Mouse (Mus musculus): Measurements from ENCODE around the gene Zfp948. TPM values are rescaled to one million over a fixed set of nuclear protein-coding genes. Genes with fewer than 3 reads are reported as not detected.
A peak's percentile ranks its signal among the peaks of the same experiment; 100 is the strongest.

Gene Zfp948
- polyA plus RNA-seq, 1 experiment: 13.2 TPM

GRCm38 (mm10) chr17:21536676-21537075, 30.1 kb upstream of the Zfp948 start:
- no peaks in the 10 kb centered on the region for H3K27me3 ChIP-seq (ENCODE audit: control insufficient read depth, insufficient read depth, low read length, poor library complexity, severe bottlenecking)
- H3K4me1 ChIP-seq (ENCODE audit: control insufficient read depth, insufficient read depth, low read length): no peaks in the 10 kb centered on the region
- peak overlapping the region; percentile 59 for H3K9ac ChIP-seq (ENCODE audit: low read depth, poor library complexity, severe bottlenecking)
- no peak overlapping the region for H3K27ac ChIP-seq (ENCODE audit: insufficient read depth, low read length)
- TF ChIP-seq CTCF (IDR thresholded peaks at IDR 0.05; ENCODE audit: low read depth, low read length) (no peak), POLR2A (IDR thresholded peaks at IDR 0.05; ENCODE audit: insufficient read depth, low read length) (no peak), EP300 (IDR thresholded peaks at IDR 0.05; ENCODE audit: insufficient read depth, low read depth, low read length) (no peak)
- H3K9me3 ChIP-seq (replicated peaks; ENCODE audit: control insufficient read depth, insufficient read depth, low read length, poor library complexity, severe bottlenecking): no peaks in the 10 kb centered on the region
- H3K36me3 ChIP-seq (ENCODE audit: control insufficient read depth, insufficient read depth, low read length, poor library complexity, severe bottlenecking): no peaks in the 10 kb centered on the region
- no peak overlapping the region for H3K4me3 ChIP-seq (ENCODE audit: low read depth, low read length)

DNA sequence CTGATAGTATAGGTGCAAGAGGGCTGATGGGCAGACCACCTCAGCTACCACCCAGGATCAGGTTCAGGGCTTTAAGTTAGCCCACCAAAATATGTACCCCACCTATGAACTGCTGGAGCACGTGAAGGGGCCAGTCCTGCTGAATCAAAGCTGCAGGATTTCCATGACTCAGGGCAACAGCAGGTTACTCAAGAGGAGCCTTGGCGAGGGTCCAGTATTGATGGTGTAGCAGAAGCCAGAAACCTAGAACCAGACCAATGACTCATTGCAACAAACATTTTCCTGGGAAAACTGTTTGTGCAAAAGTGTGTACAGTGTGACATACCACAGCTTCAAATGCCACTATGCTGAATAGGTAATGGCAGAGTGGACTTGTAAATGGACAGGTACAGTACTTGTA, 9.0 kb upstream of the Zfp948 start:
- Histone ChIP-seq H3K9ac (ENCODE audit: low read depth, poor library complexity, severe bottlenecking) (no peak overlapping the region), H3K9me3 (replicated peaks; ENCODE audit: control insufficient read depth, insufficient read depth, low read length, poor library complexity, severe bottlenecking) (no peaks in the 10 kb centered on the region), H3K27ac (ENCODE audit: insufficient read depth, low read length) (no peak overlapping the region), H3K27me3 (ENCODE audit: control insufficient read depth, insufficient read depth, low read length, poor library complexity, severe bottlenecking) (no peaks in the 10 kb centered on the region), H3K36me3 (ENCODE audit: control insufficient read depth, insufficient read depth, low read length, poor library complexity, severe bottlenecking) (no peaks in the 10 kb centered on the region; the same call in 1 of the 2 replicates), H3K4me3 (ENCODE audit: low read depth, low read length) (no peak overlapping the region), H3K4me1 (ENCODE audit: control insufficient read depth, insufficient read depth, low read length) (no peaks in the 10 kb centered on the region)
- no peak for TF ChIP-seq POLR2A (IDR thresholded peaks at IDR 0.05; ENCODE audit: insufficient read depth, low read length)
- no peak for TF ChIP-seq EP300 (IDR thresholded peaks at IDR 0.05; ENCODE audit: insufficient read depth, low read depth, low read length)
- TF ChIP-seq CTCF (IDR thresholded peaks at IDR 0.05; ENCODE audit: low read depth, low read length): no peak

- Histone ChIP-seq H3K27ac (ENCODE audit: insufficient read depth, low read length) (no peak overlapping the region), H3K27me3 (ENCODE audit: control insufficient read depth, insufficient read depth, low read length, poor library complexity, severe bottlenecking) (no peaks in the 10 kb centered on the region), H3K9ac (ENCODE audit: low read depth, poor library complexity, severe bottlenecking) (peak overlapping the region; percentile 35), H3K9me3 (replicated peaks; ENCODE audit: control insufficient read depth, insufficient read depth, low read length, poor library complexity, severe bottlenecking) (no peaks in the 10 kb centered on the region), H3K36me3 (ENCODE audit: control insufficient read depth, insufficient read depth, low read length, poor library complexity, severe bottlenecking) (no peaks in the 10 kb centered on the region), H3K4me3 (ENCODE audit: low read depth, low read length) (no peak overlapping the region), H3K4me1 (ENCODE audit: control insufficient read depth, insufficient read depth, low read length) (no peaks in the 10 kb centered on the region)
- TF ChIP-seq EP300 (IDR thresholded peaks at IDR 0.05; ENCODE audit: insufficient read depth, low read depth, low read length) (no peak), CTCF (IDR thresholded peaks at IDR 0.05; ENCODE audit: low read depth, low read length) (no peak), POLR2A (IDR thresholded peaks at IDR 0.05; ENCODE audit: insufficient read depth, low read length) (no peak)
These were observed 588 bp upstream of the Zfp948 start for GRCm38 (mm10) chr17:21566220-21566619.

GRCm38 (mm10) chr17:21567696-21568095, 888 bp downstream of the Zfp948 start:
- Histone ChIP-seq H3K27me3 (ENCODE audit: control insufficient read depth, insufficient read depth, low read length, poor library complexity, severe bottlenecking) (no peaks in the 10 kb centered on the region), H3K4me3 (ENCODE audit: low read depth, low read length) (peak overlapping the region; percentile 67), H3K27ac (ENCODE audit: insufficient read depth, low read length) (no peak overlapping the region), H3K4me1 (ENCODE audit: control insufficient read depth, insufficient read depth, low read length) (no peaks in the 10 kb centered on the region), H3K36me3 (ENCODE audit: control insufficient read depth, insufficient read depth, low read length, poor library complexity, severe bottlenecking) (no peaks in the 10 kb centered on the region), H3K9ac (ENCODE audit: low read depth, poor library complexity, severe bottlenecking) (0 out of 2 replicates have a peak overlapping the region, but pooled peaks have one; percentile 30), H3K9me3 (replicated peaks; ENCODE audit: control insufficient read depth, insufficient read depth, low read length, poor library complexity, severe bottlenecking) (no peaks in the 10 kb centered on the region)
- no peak for TF ChIP-seq EP300 (IDR thresholded peaks at IDR 0.05; ENCODE audit: insufficient read depth, low read depth, low read length)
- no peak for TF ChIP-seq POLR2A (IDR thresholded peaks at IDR 0.05; ENCODE audit: insufficient read depth, low read length)
- no peak for TF ChIP-seq CTCF (IDR thresholded peaks at IDR 0.05; ENCODE audit: low read depth, low read length)

DNA sequence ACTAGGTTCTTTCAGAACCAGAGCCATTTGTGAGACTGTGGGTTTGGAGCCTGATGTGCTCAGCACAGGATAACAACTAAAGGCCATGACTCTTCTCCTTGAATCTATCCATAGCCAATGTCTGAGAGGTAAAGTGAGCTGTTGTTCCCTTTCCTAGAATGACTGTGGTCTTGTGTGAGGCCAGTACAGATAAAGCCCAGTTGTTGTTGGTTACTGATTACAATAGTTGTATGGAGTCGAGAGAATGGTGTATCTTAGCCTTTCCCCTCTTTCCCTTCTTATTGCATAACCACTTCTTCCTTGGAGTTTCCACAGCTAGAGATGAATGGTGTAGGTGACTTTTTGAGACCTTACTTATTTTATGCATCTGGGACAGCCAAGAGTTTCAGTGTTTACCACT, 12.3 kb downstream of the Zfp948 start:
- Histone ChIP-seq H3K9me3 (replicated peaks; ENCODE audit: control insufficient read depth, insufficient read depth, low read length, poor library complexity, severe bottlenecking) (no peaks in the 10 kb centered on the region), H3K27me3 (ENCODE audit: control insufficient read depth, insufficient read depth, low read length, poor library complexity, severe bottlenecking) (no peaks in the 10 kb centered on the region), H3K27ac (ENCODE audit: insufficient read depth, low read length) (no peak overlapping the region), H3K4me3 (ENCODE audit: low read depth, low read length) (no peak overlapping the region), H3K36me3 (ENCODE audit: control insufficient read depth, insufficient read depth, low read length, poor library complexity, severe bottlenecking) (peaks cover 5% of the 10 kb centered on the region), H3K4me1 (ENCODE audit: control insufficient read depth, insufficient read depth, low read length) (peaks cover 1% of the 10 kb centered on the region), H3K9ac (ENCODE audit: low read depth, poor library complexity, severe bottlenecking) (no peak overlapping the region)
- TF ChIP-seq CTCF (IDR thresholded peaks at IDR 0.05; ENCODE audit: low read depth, low read length) (no peak), POLR2A (IDR thresholded peaks at IDR 0.05; ENCODE audit: insufficient read depth, low read length) (no peak), EP300 (IDR thresholded peaks at IDR 0.05; ENCODE audit: insufficient read depth, low read depth, low read length) (no peak)

DNA sequence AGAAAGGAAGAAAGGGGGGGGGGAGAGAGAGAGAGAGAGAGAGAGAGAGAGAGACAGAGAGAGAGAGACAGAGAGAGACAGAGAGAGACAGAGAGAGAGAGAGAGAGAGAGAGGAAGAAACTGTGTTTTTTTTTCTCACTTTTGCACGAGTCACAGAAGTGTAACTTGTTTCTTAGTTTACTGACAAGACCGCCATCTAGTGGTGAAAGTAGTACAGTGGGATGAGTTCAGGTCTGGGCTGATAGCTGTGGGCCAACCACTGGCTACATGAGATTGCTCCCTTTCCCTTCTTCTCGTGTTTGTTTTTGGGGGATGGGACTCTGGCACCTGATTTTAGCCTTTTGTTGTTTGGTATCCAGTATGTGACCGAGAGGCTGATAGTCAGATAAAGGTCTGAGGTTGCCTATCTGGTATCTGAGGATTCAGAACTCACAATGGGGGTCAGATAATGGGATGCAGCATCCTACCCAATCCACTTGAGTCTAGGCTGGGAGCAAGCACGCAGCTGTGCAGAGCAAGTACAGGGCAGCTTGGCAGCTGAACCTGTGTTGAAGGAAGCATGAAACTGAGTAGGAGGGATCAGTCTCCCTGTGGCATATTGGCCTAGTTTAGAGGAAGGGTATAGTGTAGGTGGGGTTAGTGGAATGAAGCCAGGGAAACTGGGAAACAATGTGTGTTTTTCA, 12.8 kb downstream of the Zfp948 start:
- peaks cover 4% of the 10 kb centered on the region for H3K36me3 ChIP-seq (ENCODE audit: control insufficient read depth, insufficient read depth, low read length, poor library complexity, severe bottlenecking)
- no peaks in the 10 kb centered on the region for H3K27me3 ChIP-seq (ENCODE audit: control insufficient read depth, insufficient read depth, low read length, poor library complexity, severe bottlenecking)
- no peaks in the 10 kb centered on the region for H3K9me3 ChIP-seq (replicated peaks; ENCODE audit: control insufficient read depth, insufficient read depth, low read length, poor library complexity, severe bottlenecking)
- H3K4me1 ChIP-seq (ENCODE audit: control insufficient read depth, insufficient read depth, low read length): peaks cover 1% of the 10 kb centered on the region
- no peak overlapping the region for H3K27ac ChIP-seq (ENCODE audit: insufficient read depth, low read length)
- no peak overlapping the region for H3K9ac ChIP-seq (ENCODE audit: low read depth, poor library complexity, severe bottlenecking)
- no peak for TF ChIP-seq POLR2A (IDR thresholded peaks at IDR 0.05; ENCODE audit: insufficient read depth, low read length)
- peak; percentile 46 for TF ChIP-seq CTCF (IDR thresholded peaks at IDR 0.05; ENCODE audit: low read depth, low read length)
- H3K4me3 ChIP-seq (ENCODE audit: low read depth, low read length): no peak overlapping the region
